Mouse (Mus musculus) heart, embryonic 14.5 days (tissue): ENCODE results near the gene Ccl17. TPM values are rescaled to one million over a fixed set of nuclear protein-coding genes. Genes with fewer than 3 reads are reported as not detected.
"Not testable (repeated sequence)": the region's sequence is repeated elsewhere in the genome, so short reads cannot be mapped to it uniquely, and the experiment has no call there.

Source experiments
- ATAC-seq: fragments of 200-750 bp; cut with Nextera tagmentation; 2 replicates; pipeline ENCODE4 v1.8.0; 2017; ENCODE audit warnings: low read depth, moderate TSS enrichment; ENCODE audit not compliant: insufficient number of reproducible peaks, insufficient read depth, low FRiP score
- H3K27ac ChIP-seq, 2 experiments: fragments of 200-500 bp in 1 of 2; fragments of 300-500 bp in 1 of 2; sonication (generic) in 1 of 2; replicated peaks in 1 of 2; 2 replicates each; pipeline ENCODE4 v1.5.1; 2012 to 2014; ENCODE audit warnings: low read depth in 2 of 2, low read length in 2 of 2, control low read depth in 1 of 2, mild to moderate bottlenecking in 1 of 2, mixed read lengths in 1 of 2; ENCODE audit not compliant: control insufficient read depth in 1 of 2, insufficient read depth in 1 of 2
- H3K27me3 ChIP-seq: fragments of 300-500 bp; sonication (generic); 2 replicates; pipeline ENCODE4 v1.6.1; 2014; ENCODE audit warnings: mild to moderate bottlenecking, low read length, control low read depth; ENCODE audit not compliant: control insufficient read depth, insufficient read depth
- H3K36me3 ChIP-seq: fragments of 300-500 bp; sonication (generic); 2 replicates; pipeline ENCODE4 v1.6.1; 2014; ENCODE audit warnings: mild to moderate bottlenecking, control low read depth, low read length, mixed read lengths; ENCODE audit not compliant: control insufficient read depth, insufficient read depth
- H3K4me1 ChIP-seq, 2 experiments: fragments of 200-500 bp in 1 of 2; fragments of 300-500 bp in 1 of 2; sonication (generic) in 1 of 2; 2 replicates each; pipeline ENCODE4 v1.6.1; 2012 to 2014; ENCODE audit warnings: low read length in 2 of 2, control low read depth in 1 of 2, mixed read lengths in 1 of 2; ENCODE audit not compliant: control insufficient read depth in 2 of 2, insufficient read depth in 2 of 2
- H3K4me2 ChIP-seq: fragments of 300-500 bp; sonication (generic); 2 replicates; pipeline ENCODE4 v1.6.1; 2014; ENCODE audit warnings: mild to moderate bottlenecking, low read length
- H3K4me3 ChIP-seq, 2 experiments: fragments of 200-500 bp in 1 of 2; fragments of 300-500 bp in 1 of 2; sonication (generic) in 1 of 2; 2 replicates each; pipeline ENCODE4 v1.5.1; 2012 to 2014; ENCODE audit warnings: low read length in 2 of 2, mild to moderate bottlenecking in 2 of 2, control low read depth in 1 of 2, low read depth in 1 of 2, moderate library complexity in 1 of 2; ENCODE audit not compliant: control insufficient read depth in 1 of 2, insufficient read depth in 1 of 2
- H3K9ac ChIP-seq: fragments of 300-500 bp; sonication (generic); 2 replicates; pipeline ENCODE4 v1.6.1; 2014; ENCODE audit warnings: mild to moderate bottlenecking, low read length
- H3K9me3 ChIP-seq: fragments of 300-500 bp; sonication (generic); 2 replicates; pipeline ENCODE4 v1.6.1; 2016; ENCODE audit warnings: low read length, control low read depth; ENCODE audit not compliant: control insufficient read depth
- WGBS: fragments of 180-500 bp; shearing (Covaris S2); extraction: QIAGEN DNeasy Blood & Tissue Kit; methylation state at CpG from one replicate; pipeline ENCODE4 v1.1.7; 2014; 5-methylcytosine and 5-hydroxymethylcytosine counted together
- polyA plus RNA-seq: library from polyadenylated mRNA; unstranded; fragments of >200 nt; fragmentation: Nextera tagmentation; extraction: Ambion mirVana; gene quantifications from 2 replicates; pipeline ENCODE4 v1.2.1, GENCODE M21; 2014

Ccl17 gene
- polyA plus RNA-seq, 1 experiment from 2014 or later, result 0.45 TPM

DNA sequence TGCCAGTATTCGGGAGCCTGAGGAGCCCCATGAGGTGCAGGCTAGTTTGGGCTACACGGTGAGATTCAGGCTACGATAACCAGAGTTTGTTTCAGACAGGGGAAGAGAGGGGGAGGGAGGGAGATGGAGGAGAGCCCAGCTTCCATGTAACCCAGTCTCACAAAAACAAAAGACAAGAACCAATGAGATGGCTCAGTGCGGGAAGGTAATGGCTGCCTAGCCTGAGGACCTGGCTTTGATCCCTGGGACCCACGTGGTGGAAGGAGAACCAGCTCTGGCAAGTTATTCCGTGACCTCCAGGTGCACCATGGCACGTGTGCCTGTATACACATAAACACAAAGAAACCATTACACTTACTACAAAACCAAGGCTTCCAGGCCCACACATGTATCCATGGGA lies 10.3 kb downstream of the Ccl17 start:
- 84% methylated on average over 7 of the region's 7 CpGs for whole genome bisulfite sequencing
- no peak overlapping the region for H3K4me2 ChIP-seq
- H3K27me3 ChIP-seq, result no peaks in the 10 kb centered on the region

DNA sequence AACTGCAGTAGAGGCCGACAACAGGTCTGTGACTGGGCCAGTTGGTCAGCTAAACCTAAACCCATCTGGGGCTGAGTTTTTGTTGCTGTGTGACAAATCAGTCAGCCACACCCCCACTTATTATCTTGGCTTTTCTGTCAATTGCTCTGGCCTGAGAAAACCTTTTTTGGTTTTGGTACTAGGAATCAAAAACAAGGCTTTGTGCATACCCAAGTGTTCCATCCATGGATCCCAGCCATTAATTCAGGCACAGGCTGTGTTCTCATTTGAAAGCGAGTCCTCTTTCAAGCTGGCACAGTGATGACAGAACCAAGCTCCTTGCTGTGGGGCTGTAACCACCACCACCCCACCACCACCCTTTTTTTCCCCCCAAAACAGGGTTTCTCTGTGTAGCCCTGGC lies 11.1 kb downstream of the Ccl17 start:
- Histone ChIP-seq H3K27ac (no peak overlapping the region), H3K27me3 (no peaks in the 10 kb centered on the region), H3K4me3 (no peak overlapping the region), H3K4me2 (no peak overlapping the region), H3K36me3 (peaks cover 62% of the 10 kb centered on the region), H3K9ac (no peak overlapping the region), H3K4me1 (no peaks in the 10 kb centered on the region), H3K9me3 (no peaks in the 10 kb centered on the region)
- no peak for ATAC-seq
- WGBS, result 86% methylated on average over 2 of the region's 2 CpGs

More for the DNA sequence above, 10.3 kb downstream of the Ccl17 start:
- H3K27ac ChIP-seq, result no peak overlapping the region
- no peak overlapping the region for H3K4me3 ChIP-seq
- no peak for ATAC-seq
- peaks cover 54% of the 10 kb centered on the region for H3K36me3 ChIP-seq
- no peaks in the 10 kb centered on the region for H3K9me3 ChIP-seq
- H3K9ac ChIP-seq, result no peak overlapping the region
- H3K4me1 ChIP-seq, result no peaks in the 10 kb centered on the region

- Histone ChIP-seq H3K27me3 (no peaks in the 10 kb centered on the region), H3K36me3 (peaks cover 75% of the 10 kb centered on the region), H3K9ac (no peak overlapping the region), H3K4me2 (no peak overlapping the region), H3K4me1 (no peaks in the 10 kb centered on the region), H3K4me3 (no peak overlapping the region), H3K9me3 (no peaks in the 10 kb centered on the region), H3K27ac (no peak overlapping the region)
- WGBS, result 73% methylated on average over 23 of the region's 23 CpGs
- ATAC-seq, result no peak
These were observed 12.6 kb downstream of the Ccl17 start for GRCm38 (mm10) chr8:94822637-94823560.

- no peaks in the 10 kb centered on the region for H3K27me3 ChIP-seq
- no peak overlapping the region for H3K27ac ChIP-seq
- no peaks in the 10 kb centered on the region for H3K4me1 ChIP-seq
- no peak for ATAC-seq
- no peak overlapping the region for H3K4me2 ChIP-seq
- no peaks in the 10 kb centered on the region for H3K9me3 ChIP-seq
- WGBS, result 86% methylated on average over 6 of the region's 6 CpGs
- no peak overlapping the region for H3K9ac ChIP-seq
- H3K36me3 ChIP-seq, result peaks cover 94% of the 10 kb centered on the region
- H3K4me3 ChIP-seq, result no peak overlapping the region
These were observed 14.9 kb downstream of the Ccl17 start for GRCm38 (mm10) chr8:94825170-94825569.

GRCm38 (mm10) chr8:94826210-94826609 lies 16.0 kb downstream of the Ccl17 start:
- Histone ChIP-seq H3K27ac (no peak overlapping the region), H3K27me3 (no peaks in the 10 kb centered on the region), H3K4me1 (no peaks in the 10 kb centered on the region), H3K4me3 (no peak overlapping the region), H3K4me2 (no peak overlapping the region), H3K9me3 (no peaks in the 10 kb centered on the region), H3K36me3 (peaks cover 96% of the 10 kb centered on the region), H3K9ac (no peak overlapping the region)
- ATAC-seq, result no peak
- 92% methylated on average over 5 of the region's 5 CpGs for WGBS

- no peak overlapping the region for H3K4me3 ChIP-seq
- H3K36me3 ChIP-seq, result peaks cover 90% of the 10 kb centered on the region
- no peaks in the 10 kb centered on the region for H3K9me3 ChIP-seq
- no peak overlapping the region for H3K9ac ChIP-seq
- WGBS, result 86% methylated on average over 6 of the region's 6 CpGs
- H3K4me2 ChIP-seq, result no peak overlapping the region
- no peak overlapping the region for H3K27ac ChIP-seq
- no peaks in the 10 kb centered on the region for H3K4me1 ChIP-seq
- H3K27me3 ChIP-seq, result no peaks in the 10 kb centered on the region
- ATAC-seq, result no peak
These were observed 18.0 kb downstream of the Ccl17 start for GRCm38 (mm10) chr8:94828284-94828683.

- H3K9ac ChIP-seq, result not testable (repeated sequence)
These were observed 23.7 kb downstream of the Ccl17 start for GRCm38 (mm10) chr8:94833901-94834405.

More at GRCm38 (mm10) chr8:94833901-94834405, 23.7 kb downstream of the Ccl17 start:
- H3K9me3 ChIP-seq, H3K4me2 ChIP-seq, H3K27ac ChIP-seq, H3K27me3 ChIP-seq, ATAC-seq, H3K4me3 ChIP-seq, H3K4me1 ChIP-seq: not testable (repeated sequence)
- WGBS, result 78% methylated on average over 7 of the region's 7 CpGs
- peaks cover 35% of the 10 kb centered on the region for H3K36me3 ChIP-seq
